Mouse (Mus musculus) hindbrain, embryonic 12.5 days (tissue): ENCODE measurements around the gene Tmem56. TPM values are rescaled to one million over a fixed set of nuclear protein-coding genes. Genes with fewer than 3 reads are reported as not detected.

Experiments
- ATAC-seq: fragments of 200-750 bp; cut with Nextera tagmentation; 2 replicates; pipeline ENCODE4 v1.8.0; 2017; ENCODE audit warnings: moderate TSS enrichment; ENCODE audit not compliant: low FRiP score
- H3K27ac ChIP-seq: fragments of 300-500 bp; sonication (generic); 2 replicates; pipeline ENCODE4 v1.5.1; 2016; ENCODE audit warnings: mild to moderate bottlenecking
- H3K27me3 ChIP-seq: fragments of 300-500 bp; sonication (generic); 2 replicates; pipeline ENCODE4 v1.6.1; 2016; ENCODE audit warnings: mild to moderate bottlenecking
- H3K36me3 ChIP-seq: fragments of 300-500 bp; sonication (generic); 2 replicates; pipeline ENCODE4 v1.6.1; 2016; ENCODE audit warnings: mild to moderate bottlenecking
- H3K4me1 ChIP-seq: fragments of 300-500 bp; sonication (generic); 2 replicates; pipeline ENCODE4 v1.6.1; 2016
- H3K4me2 ChIP-seq: fragments of 300-500 bp; sonication (generic); replicated peaks from 2 replicates; pipeline ENCODE4 v1.6.1; 2016; ENCODE audit warnings: mild to moderate bottlenecking
- H3K4me3 ChIP-seq: fragments of 300-500 bp; sonication (generic); 2 replicates; pipeline ENCODE4 v1.5.1; 2016; ENCODE audit warnings: mild to moderate bottlenecking
- H3K9ac ChIP-seq: fragments of 300-500 bp; sonication (generic); 2 replicates; pipeline ENCODE4 v1.6.1; 2016; ENCODE audit warnings: mild to moderate bottlenecking, moderate library complexity
- H3K9me3 ChIP-seq: fragments of 300-500 bp; sonication (generic); replicated peaks from 2 replicates; pipeline ENCODE4 v1.6.1; 2016; ENCODE audit warnings: mild to moderate bottlenecking
- WGBS: fragments of 180-500 bp; shearing (Covaris S2); methylation state at CpG from one replicate; pipeline ENCODE4 v1.1.7; 2016; 5-methylcytosine and 5-hydroxymethylcytosine counted together
- polyA plus RNA-seq: library from polyadenylated mRNA; unstranded; fragments of >200 nt; fragmentation: Nextera tagmentation; extraction: Ambion mirVana; gene quantifications from 2 replicates; pipeline ENCODE4 v1.2.1, GENCODE M21; 2016

Gene Tmem56
- polyA plus RNA-seq, 1 experiment from 2014 or later: 1.2 TPM

GRCm38 (mm10) chr3:121158901-121159351 lies 124.0 kb downstream of the Tmem56 start:
- no peaks in the 10 kb centered on the region for H3K9me3 ChIP-seq
- no peak overlapping the region for H3K9ac ChIP-seq
- no peak overlapping the region for H3K4me3 ChIP-seq
- no peak overlapping the region for H3K27ac ChIP-seq
- no peak for ATAC-seq
- no peaks in the 10 kb centered on the region for H3K36me3 ChIP-seq
- H3K4me2 ChIP-seq: no peak overlapping the region
- peaks cover 9% of the 10 kb centered on the region for H3K4me1 ChIP-seq
- no peaks in the 10 kb centered on the region for H3K27me3 ChIP-seq
- 89% methylated on average over 16 of the region's 16 CpGs for WGBS

- no peak overlapping the region for H3K4me2 ChIP-seq
- no peaks in the 10 kb centered on the region for H3K36me3 ChIP-seq
- no peak for ATAC-seq
- 71% methylated on average over 10 of the region's 10 CpGs for WGBS
- H3K4me1 ChIP-seq: peaks cover 9% of the 10 kb centered on the region
- no peak overlapping the region for H3K9ac ChIP-seq
- no peak overlapping the region for H3K27ac ChIP-seq
- H3K4me3 ChIP-seq: no peak overlapping the region
- no peaks in the 10 kb centered on the region for H3K9me3 ChIP-seq
- no peaks in the 10 kb centered on the region for H3K27me3 ChIP-seq
Observed at GRCm38 (mm10) chr3:121157546-121158330, 125.2 kb downstream of the Tmem56 start.

GRCm38 (mm10) chr3:121156451-121157186 lies 126.3 kb downstream of the Tmem56 start:
- no peaks in the 10 kb centered on the region for H3K9me3 ChIP-seq
- ATAC-seq: peak; percentile 49; the same call in 1 of the 2 replicates
- no peak overlapping the region for H3K4me3 ChIP-seq
- peaks cover 9% of the 10 kb centered on the region for H3K4me1 ChIP-seq
- no peak overlapping the region for H3K9ac ChIP-seq
- no peaks in the 10 kb centered on the region for H3K36me3 ChIP-seq
- peak overlapping the region; percentile 9 for H3K4me2 ChIP-seq
- no peaks in the 10 kb centered on the region for H3K27me3 ChIP-seq
- H3K27ac ChIP-seq: no peak overlapping the region
- 45% methylated on average over 11 of the region's 11 CpGs for WGBS

- H3K27me3 ChIP-seq: no peaks in the 10 kb centered on the region
- peaks cover 9% of the 10 kb centered on the region for H3K4me1 ChIP-seq
- no peak overlapping the region for H3K9ac ChIP-seq
- peak overlapping the region; percentile 9 for H3K4me2 ChIP-seq
- H3K36me3 ChIP-seq: no peaks in the 10 kb centered on the region
- no peak overlapping the region for H3K4me3 ChIP-seq
- 0 out of 2 replicates have a peak, but pooled peaks have one; percentile 19 for ATAC-seq
- H3K27ac ChIP-seq: no peak overlapping the region
- no peaks in the 10 kb centered on the region for H3K9me3 ChIP-seq
- WGBS: 19% methylated on average over 7 of the region's 7 CpGs
Observed at GRCm38 (mm10) chr3:121156043-121156442, 126.9 kb downstream of the Tmem56 start.

Other genes starting within 250 kb of the Tmem56 start
- gene Rwdd3, start 111.4 kb downstream of the Tmem56 start, polyA plus RNA-seq: 5.3 and 6.9 TPM in 2 replicates
- gene Alg14, start 8.7 kb upstream of the Tmem56 start, polyA plus RNA-seq: 28.7 and 38.5 TPM in 2 replicates
- 891 and 928 TPM in 2 replicates for gene Cnn3, start 143.4 kb upstream of the Tmem56 start, polyA plus RNA-seq
- gene Slc44a3, start 249.3 kb upstream of the Tmem56 start, polyA plus RNA-seq: 0.97 and 1.5 TPM in 2 replicates